Mouse (Mus musculus) cerebellum, adult 2 months (tissue): ENCODE results near the gene Samsn1.

Experiments
- CTCF ChIP-seq: fragments of 200-500 bp; IDR thresholded peaks from 2 replicates; pipeline ENCODE4 v1.5.1; 2011; ENCODE audit warnings: low read depth, mild to moderate bottlenecking, control low read depth, low read length, moderate library complexity, borderline replicate concordance; ENCODE audit not compliant: insufficient read depth
- POLR2A ChIP-seq: fragments of 200-500 bp; IDR thresholded peaks from 2 replicates; pipeline ENCODE4 v1.6.1; 2011; ENCODE audit warnings: low read length, control low read depth, borderline replicate concordance; ENCODE audit not compliant: insufficient read depth

- TF ChIP-seq POLR2A (no peak), CTCF (no peak)
These were observed 134.9 kb downstream of the Samsn1 start for GRCm38 (mm10) chr16:75887203-75887602.
